Mouse (Mus musculus) limb, embryonic 11.5 days (tissue): ENCODE results near the gene Sulf2. TPM values are rescaled to one million over a fixed set of nuclear protein-coding genes. Genes with fewer than 3 reads are reported as not detected.

Experiments used
- ATAC-seq: fragments of 200-750 bp; cut with Nextera tagmentation; 2 replicates; pipeline ENCODE4 v1.8.0; 2017; ENCODE audit warnings: low read depth; ENCODE audit not compliant: insufficient number of reproducible peaks, low FRiP score, low TSS enrichment
- DNase-seq: peaks from one replicate; pipeline ENCODE4 v3.0.0-alpha.2; 2015; ENCODE audit warnings: low spot score
- H3K27ac ChIP-seq: fragments of 300-500 bp; sonication (generic); replicated peaks from 2 replicates; pipeline ENCODE4 v1.5.1; 2014; ENCODE audit warnings: low read depth, mild to moderate bottlenecking, low read length
- H3K27me3 ChIP-seq: fragments of 300-500 bp; sonication (generic); 2 replicates; pipeline ENCODE4 v1.6.1; 2014; ENCODE audit warnings: mild to moderate bottlenecking, low read length, mixed read lengths; ENCODE audit not compliant: control insufficient read depth, insufficient read depth
- H3K36me3 ChIP-seq: fragments of 300-500 bp; sonication (generic); 2 replicates; pipeline ENCODE4 v1.6.1; 2014; ENCODE audit warnings: mild to moderate bottlenecking, low read length, moderate library complexity, mixed read lengths; ENCODE audit not compliant: control insufficient read depth, insufficient read depth
- H3K4me1 ChIP-seq: fragments of 300-500 bp; sonication (generic); 2 replicates; pipeline ENCODE4 v1.6.1; 2014; ENCODE audit warnings: low read length, mixed read lengths; ENCODE audit not compliant: control insufficient read depth, insufficient read depth
- H3K4me2 ChIP-seq: fragments of 300-500 bp; sonication (generic); 2 replicates; pipeline ENCODE4 v1.6.1; 2014; ENCODE audit warnings: low read depth, mild to moderate bottlenecking, moderate library complexity; ENCODE audit not compliant: severe bottlenecking
- H3K4me3 ChIP-seq: fragments of 300-500 bp; sonication (generic); 2 replicates; pipeline ENCODE4 v1.5.1; 2014; ENCODE audit warnings: low read depth, low read length
- H3K9ac ChIP-seq: fragments of 300-500 bp; sonication (generic); 2 replicates; pipeline ENCODE4 v1.6.1; 2014; ENCODE audit warnings: mild to moderate bottlenecking, low read length
- H3K9me3 ChIP-seq: fragments of 300-500 bp; sonication (generic); 2 replicates; pipeline ENCODE4 v1.6.1; 2016; ENCODE audit warnings: low read length; ENCODE audit not compliant: control insufficient read depth
- WGBS: fragments of 180-500 bp; shearing (Covaris S2); extraction: QIAGEN DNeasy Blood & Tissue Kit; methylation state at CpG from one replicate; pipeline ENCODE4 v1.1.7; 2014; 5-methylcytosine and 5-hydroxymethylcytosine counted together
- polyA plus RNA-seq: library from polyadenylated mRNA; unstranded; fragments of >200 nt; fragmentation: Nextera tagmentation; extraction: Ambion mirVana; gene quantifications from 2 replicates; pipeline ENCODE4 v1.2.1, GENCODE M21; 2014

Sulf2 gene
- polyA plus RNA-seq, 1 experiment from 2014 or later = 193 TPM

DNA sequence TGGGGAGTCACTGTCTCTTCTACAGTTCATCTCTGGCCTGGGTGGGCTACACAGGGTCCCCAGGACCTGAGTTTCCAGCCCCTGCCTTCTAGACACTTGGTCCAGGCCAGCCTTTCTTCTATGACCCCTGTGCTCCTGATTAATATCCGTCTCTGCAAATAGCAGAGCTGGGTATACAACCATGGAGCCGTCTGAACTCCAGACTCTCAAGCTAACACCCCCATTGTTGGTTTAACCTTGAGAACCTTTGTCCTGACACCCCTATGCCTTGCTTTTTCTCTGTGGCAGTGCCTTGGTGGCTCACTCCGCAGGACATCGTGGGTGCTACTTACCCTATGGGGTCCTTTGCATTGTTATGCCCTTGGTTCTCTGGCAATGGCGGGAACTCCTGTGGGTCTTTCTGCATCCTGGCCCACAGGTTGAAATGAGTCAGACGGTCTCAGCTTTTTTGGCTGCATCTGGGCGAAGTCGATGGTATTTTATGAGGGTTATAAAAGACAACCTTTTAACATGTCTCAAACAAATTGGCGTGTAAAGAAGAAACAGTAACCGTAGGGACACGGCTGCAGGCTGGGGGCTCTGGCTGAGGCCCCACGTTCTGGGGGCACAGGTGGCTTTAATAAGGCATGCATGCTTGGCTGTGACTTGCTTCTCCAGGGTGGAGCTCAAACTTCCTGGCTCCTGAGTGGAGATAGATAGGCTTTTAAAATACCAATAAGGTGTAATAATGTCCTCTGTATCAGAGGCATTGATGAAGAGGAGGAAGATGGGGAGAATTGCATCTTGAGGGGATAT, 2.5 kb upstream of the Sulf2 start:
- H3K27ac ChIP-seq = peak overlapping the region; percentile 96
- no peaks in the 10 kb centered on the region for H3K36me3 ChIP-seq
- no peaks in the 10 kb centered on the region; the same call in 1 of the 2 replicates for H3K9me3 ChIP-seq
- H3K4me2 ChIP-seq = peak overlapping the region; percentile 36
- WGBS = 14% methylated on average over 12 of the region's 12 CpGs
- H3K9ac ChIP-seq = peak overlapping the region; percentile 54
- peaks cover 37% of the 10 kb centered on the region for H3K4me1 ChIP-seq
- no peak overlapping the region for H3K4me3 ChIP-seq
- 0 out of 2 replicates have a peak, but pooled peaks have one; percentile 11 for ATAC-seq
- DNase-seq = peak; percentile 85
- H3K27me3 ChIP-seq = no peaks in the 10 kb centered on the region

DNA sequence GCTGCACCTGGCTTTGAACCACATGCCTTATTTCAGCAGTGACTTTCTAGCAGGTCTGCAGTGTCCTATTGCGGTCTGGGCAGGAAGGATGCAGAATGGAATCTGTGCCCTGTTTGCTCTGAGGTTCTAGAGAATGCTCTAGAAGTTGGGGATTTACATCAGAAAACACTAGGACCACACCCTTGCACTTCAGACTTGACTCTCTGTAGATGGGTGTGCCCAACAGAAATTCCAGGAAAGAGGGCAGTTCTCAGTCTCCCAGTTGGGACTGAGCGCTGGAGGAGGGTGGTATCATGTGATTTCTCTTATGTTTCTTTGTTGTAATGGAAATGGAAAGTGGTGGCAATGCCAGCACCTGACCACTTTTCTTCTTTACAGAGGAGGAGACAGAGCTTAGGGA, 1.7 kb upstream of the Sulf2 start:
- no peak overlapping the region for H3K4me3 ChIP-seq
- H3K27me3 ChIP-seq = no peaks in the 10 kb centered on the region
- peaks cover 38% of the 10 kb centered on the region for H3K4me1 ChIP-seq
- DNase-seq = no peak
- WGBS = 80% methylated on average over 2 of the region's 2 CpGs
- H3K36me3 ChIP-seq = no peaks in the 10 kb centered on the region
- H3K4me2 ChIP-seq = no peak overlapping the region
- no peak for ATAC-seq
- peak overlapping the region; percentile 54 for H3K9ac ChIP-seq
- H3K9me3 ChIP-seq = no peaks in the 10 kb centered on the region; the same call in 1 of the 2 replicates
- H3K27ac ChIP-seq = peak overlapping the region; percentile 96

DNA sequence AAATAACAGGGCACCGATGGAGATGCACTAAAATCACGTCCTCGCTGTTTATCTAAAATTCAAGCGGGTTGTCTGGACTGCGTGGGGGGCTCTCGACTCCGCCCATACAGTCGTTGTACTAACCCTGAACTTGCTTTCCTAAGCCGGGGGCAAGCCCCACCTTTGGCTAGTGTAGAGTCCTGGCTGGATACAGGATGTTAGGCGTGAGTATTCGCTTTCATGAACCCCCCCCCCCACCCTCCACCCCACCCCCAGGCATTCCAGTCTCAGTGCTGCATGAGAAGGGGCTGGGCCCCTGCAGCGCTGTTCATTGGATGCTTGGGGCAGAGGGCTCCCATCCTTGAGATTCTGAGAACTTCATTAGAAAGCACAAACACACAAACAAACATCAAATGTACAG, 659 bp upstream of the Sulf2 start:
- ATAC-seq = no peak; the same call in 1 of the 2 replicates
- Histone ChIP-seq H3K4me1 (peaks cover 46% of the 10 kb centered on the region), H3K27me3 (no peaks in the 10 kb centered on the region), H3K9ac (peak overlapping the region; percentile 99), H3K4me2 (peak overlapping the region; percentile 92), H3K27ac (peak overlapping the region; percentile 99), H3K9me3 (no peaks in the 10 kb centered on the region; the same call in 1 of the 2 replicates), H3K36me3 (no peaks in the 10 kb centered on the region), H3K4me3 (peak overlapping the region; percentile 87)
- peak; percentile 47 for DNase-seq
- WGBS = 3% methylated on average over 12 of the region's 12 CpGs

DNA sequence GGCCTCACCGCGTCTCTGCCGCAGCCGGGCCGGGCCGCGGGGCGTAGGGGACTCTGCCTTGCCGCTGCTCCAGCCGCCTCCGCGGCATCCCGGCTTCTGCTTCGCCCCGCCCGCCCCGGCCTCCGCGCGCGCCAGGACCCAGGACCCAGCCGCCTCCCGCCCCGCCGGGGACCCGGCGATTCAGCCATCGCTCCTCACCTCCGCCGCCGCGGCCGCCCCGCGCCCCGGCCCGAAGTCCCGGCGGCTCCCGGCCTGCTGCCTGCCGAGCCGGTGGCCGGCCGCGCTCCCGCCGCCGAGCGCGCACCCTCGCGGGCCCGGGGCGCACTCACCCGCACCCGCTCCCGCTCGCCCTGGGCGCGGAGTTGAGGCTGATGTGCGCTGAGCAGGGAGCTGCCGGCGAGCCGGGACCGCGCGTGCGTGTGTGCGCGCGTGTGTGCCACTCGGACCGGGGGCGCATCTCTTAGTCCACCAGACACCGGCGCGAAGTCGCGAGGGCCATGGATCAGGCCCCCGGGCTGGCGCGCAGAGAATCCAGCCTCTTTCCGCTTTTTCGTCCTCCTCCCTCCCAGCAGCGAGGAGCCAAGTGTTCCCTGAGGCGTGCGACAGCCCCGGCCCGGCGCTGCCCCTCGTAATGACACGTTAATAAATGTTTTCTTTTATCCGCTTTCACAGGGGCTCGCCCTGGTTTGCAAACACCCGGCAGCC, 562 bp downstream of the Sulf2 start:
- Histone ChIP-seq H3K36me3 (no peaks in the 10 kb centered on the region), H3K9ac (peak overlapping the region; percentile 99), H3K4me1 (peaks cover 57% of the 10 kb centered on the region), H3K9me3 (no peaks in the 10 kb centered on the region; the same call in 1 of the 2 replicates), H3K27me3 (no peaks in the 10 kb centered on the region), H3K4me2 (peak overlapping the region; percentile 92), H3K4me3 (peak overlapping the region; percentile 87), H3K27ac (peak overlapping the region; percentile 99)
- DNase-seq = no peak
- ATAC-seq = peak; percentile 11; the same call in 1 of the 2 replicates
- WGBS = under 1% methylated on average over 67 of the region's 95 CpGs

DNA sequence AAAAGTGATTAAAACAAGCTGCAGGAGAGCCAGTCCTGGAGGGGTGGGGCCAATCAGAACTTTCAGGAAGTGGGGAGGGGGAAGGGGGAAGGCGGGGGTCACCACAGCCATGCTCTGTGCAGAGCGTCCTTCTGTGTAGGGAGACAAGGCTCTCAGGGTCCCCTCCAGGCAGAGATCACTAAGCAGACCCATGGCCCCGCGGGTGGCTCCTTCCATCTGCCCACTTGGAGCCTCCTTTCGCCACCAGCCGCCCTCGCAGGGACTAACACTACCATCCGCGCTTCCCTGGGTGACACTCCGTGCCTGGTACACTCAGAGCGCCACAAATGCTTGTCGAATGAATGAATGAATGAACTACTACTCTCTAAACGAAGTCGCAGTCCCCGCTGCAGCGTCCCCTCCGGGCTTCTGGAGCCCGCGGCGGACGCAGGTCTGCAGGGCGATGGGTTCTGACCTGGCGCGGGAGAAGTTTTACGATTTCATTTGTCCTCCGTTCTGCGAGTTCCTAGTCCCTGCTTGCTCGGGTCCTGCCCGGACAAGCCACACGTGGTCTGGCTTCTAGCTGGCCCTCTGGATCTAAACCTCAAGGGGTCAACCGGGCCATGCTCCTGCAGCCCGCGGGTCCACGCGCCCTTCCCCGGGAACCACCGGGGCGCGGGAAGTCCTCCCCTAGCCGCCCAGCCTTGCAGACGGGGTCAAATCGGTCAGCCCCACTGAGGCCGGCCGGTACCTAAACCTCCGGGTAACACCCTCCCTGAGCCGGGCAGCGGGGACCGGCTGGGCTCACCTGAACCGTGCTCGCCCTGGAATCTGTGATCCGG, 1.4 kb downstream of the Sulf2 start:
- peak overlapping the region; percentile 87 for H3K4me3 ChIP-seq
- ATAC-seq = peak; percentile 19; the same call in 1 of the 2 replicates
- H3K4me2 ChIP-seq = peak overlapping the region; percentile 92
- WGBS = 0% methylated on average over 51 of the region's 51 CpGs
- H3K27me3 ChIP-seq = no peaks in the 10 kb centered on the region
- no peaks in the 10 kb centered on the region for H3K9me3 ChIP-seq
- DNase-seq = peak; percentile 76
- peak overlapping the region; percentile 99 for H3K27ac ChIP-seq
- no peaks in the 10 kb centered on the region for H3K36me3 ChIP-seq
- H3K9ac ChIP-seq = peak overlapping the region; percentile 99
- H3K4me1 ChIP-seq = peaks cover 65% of the 10 kb centered on the region

DNA sequence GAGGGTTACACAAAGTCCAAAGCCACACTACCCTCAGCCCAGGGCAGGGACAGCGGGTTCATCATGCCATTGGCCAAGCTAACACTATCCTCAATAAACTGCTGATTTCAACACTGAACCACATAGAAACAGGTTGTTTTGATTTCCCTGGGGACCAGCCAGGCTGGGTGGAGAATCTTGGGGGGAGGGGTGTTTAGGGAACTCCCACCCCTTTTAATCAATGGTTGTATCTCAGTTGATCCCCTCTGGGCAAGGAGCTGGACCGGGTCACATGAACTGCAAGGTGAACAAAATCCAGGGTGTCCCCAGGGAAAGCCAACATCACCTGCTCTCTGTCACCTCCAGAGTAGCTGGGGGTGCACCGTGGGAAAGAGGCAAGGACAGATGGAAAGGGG, 2.1 kb downstream of the Sulf2 start:
- ATAC-seq (no peak), DNase-seq (peak; percentile 58)
- Histone ChIP-seq H3K36me3 (no peaks in the 10 kb centered on the region), H3K27ac (peak overlapping the region; percentile 99), H3K4me3 (peak overlapping the region; percentile 87), H3K9me3 (no peaks in the 10 kb centered on the region), H3K4me1 (peaks cover 72% of the 10 kb centered on the region), H3K4me2 (peak overlapping the region; percentile 92), H3K27me3 (no peaks in the 10 kb centered on the region), H3K9ac (peak overlapping the region; percentile 2; the same call in 1 of the 2 replicates)
- 20% methylated on average over 3 of the region's 3 CpGs for WGBS

DNA sequence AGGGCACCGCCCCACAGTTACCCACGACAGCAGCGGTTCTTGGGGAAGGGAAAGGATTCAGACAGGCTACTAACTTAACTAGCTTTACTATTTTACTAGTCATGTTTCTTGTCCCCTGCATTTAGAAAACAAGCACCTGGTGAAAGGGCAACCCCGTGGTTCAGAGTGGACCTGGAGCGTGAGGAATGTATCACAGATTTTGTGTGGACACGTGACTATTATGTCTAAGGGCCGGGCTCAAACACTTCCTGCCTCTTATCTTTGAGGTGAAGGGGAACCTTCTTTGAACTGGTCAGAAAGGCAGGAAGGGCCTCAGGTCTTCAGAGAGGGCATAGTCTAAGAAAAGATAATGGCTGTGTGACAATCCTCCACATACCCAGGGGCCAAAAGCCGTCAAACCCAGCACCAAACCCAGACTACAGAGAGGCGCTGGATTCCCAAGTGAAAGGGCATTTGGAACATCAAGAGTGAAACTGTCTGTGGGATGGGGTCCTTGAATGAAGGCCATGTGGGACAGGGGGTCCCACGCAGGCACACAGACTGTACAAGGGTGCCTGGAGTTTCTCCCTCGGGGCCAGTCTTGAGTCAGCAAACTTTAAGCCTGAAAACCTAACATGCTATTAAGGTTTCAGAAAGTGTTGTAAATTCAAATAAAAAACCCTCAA, 2.6 kb downstream of the Sulf2 start:
- DNase-seq = no peak
- 34% methylated on average over 11 of the region's 11 CpGs for WGBS

More for the DNA sequence above, 2.6 kb downstream of the Sulf2 start:
- H3K36me3 ChIP-seq = no peaks in the 10 kb centered on the region
- no peaks in the 10 kb centered on the region for H3K9me3 ChIP-seq
- no peak for ATAC-seq
- H3K4me1 ChIP-seq = peaks cover 76% of the 10 kb centered on the region
- no peaks in the 10 kb centered on the region for H3K27me3 ChIP-seq
- H3K9ac ChIP-seq = peak overlapping the region; percentile 32; the same call in 1 of the 2 replicates
- H3K4me3 ChIP-seq = peak overlapping the region; percentile 87
- H3K4me2 ChIP-seq = peak overlapping the region; percentile 92
- peak overlapping the region; percentile 99; the same call in 1 of the 2 replicates for H3K27ac ChIP-seq
